In genomic region chr9:78146099-78146498, GRCm38 (mm10) we compare ENCODE assay signal across 10 mouse cellular contexts. TPM values are rescaled to one million over a fixed set of nuclear protein-coding genes. Genes with fewer than 3 reads are reported as not detected.
DNase-seq lines count a peak whose midpoint lies in the region; ATAC-seq and TF ChIP-seq lines count a peak whose summit lies in the region.
"Had no signal": no experiment of that assay in that cellular context is flagged by ENCODE, and none has a peak within 500 bp of the region (broad histone marks: within the 10 kb centered on the region; RNA-seq: fewer than 3 reads in every experiment).

No protein-coding gene starts in this region.

- peak; percentile 11 for DNase-seq in cerebellum, adult 9-10 months
- DNase-seq in cerebellum, adult 8-10 months: no peak
- peak; percentile 71 for DNase-seq in layer of hippocampus, adult 11-12 months (ENCODE audit: low spot score)
- no peak for DNase-seq in layer of hippocampus, postnatal 25 days (ENCODE audit: extremely low spot score in 1 of 2, low spot score in 1 of 2)
- peak; percentile 25 for DNase-seq in midbrain, postnatal 0 days (ENCODE audit: low spot score)
- no peak for DNase-seq in testis, postnatal 14 days (ENCODE audit: low spot score)
- no peak for DNase-seq in gastrocnemius, postnatal 25 days
- DNase-seq: heart, postnatal 36 days; kidney, postnatal 14 days had no signal

- TF ChIP-seq CTCF in midbrain, postnatal 0 days (IDR thresholded peaks at IDR 0.05): no peak

- no peak overlapping the region for H3K9ac ChIP-seq in intestine, embryonic 16.5 days (ENCODE audit: low read depth, low read length)
- no peak overlapping the region for H3K9ac ChIP-seq in midbrain, postnatal 0 days (replicated peaks; ENCODE audit: low read length, poor library complexity, severe bottlenecking)

- peak; percentile 29; the same call in 1 of the 2 replicates for ATAC-seq in intestine, embryonic 16.5 days
- ATAC-seq in midbrain, postnatal 0 days (ENCODE audit: low FRiP score): peak; percentile 65; the same call in 1 of the 2 replicates

- H3K4me1 ChIP-seq in intestine, embryonic 16.5 days (ENCODE audit: control insufficient read depth, insufficient read depth, low read length): no peaks in the 10 kb centered on the region
- no peaks in the 10 kb centered on the region for H3K4me1 ChIP-seq in midbrain, postnatal 0 days (ENCODE audit: insufficient read depth, low read length)

- H3K4me3 ChIP-seq in intestine, embryonic 16.5 days (ENCODE audit: low read length): no peak overlapping the region
- H3K4me3 ChIP-seq in midbrain, postnatal 0 days (ENCODE audit: low read depth, low read length): no peak overlapping the region

- H3K27ac ChIP-seq in intestine, embryonic 16.5 days (ENCODE audit: low read length): no peak overlapping the region
- H3K27ac ChIP-seq in midbrain, postnatal 0 days (ENCODE audit: low read depth, low read length): 0 out of 2 replicates have a peak overlapping the region, but pooled peaks have one; percentile 8

- H3K36me3 ChIP-seq in intestine, embryonic 16.5 days (ENCODE audit: control insufficient read depth, insufficient read depth, low read length): peaks cover 17% of the 10 kb centered on the region
- peaks cover 30% of the 10 kb centered on the region for H3K36me3 ChIP-seq in midbrain, postnatal 0 days (ENCODE audit: insufficient read depth, low read length)

- no peaks in the 10 kb centered on the region for H3K27me3 ChIP-seq in intestine, embryonic 16.5 days (replicated peaks; ENCODE audit: control insufficient read depth, insufficient read depth, low read length)
- no peaks in the 10 kb centered on the region for H3K27me3 ChIP-seq in midbrain, postnatal 0 days (ENCODE audit: insufficient read depth, low read length)

- WGBS in intestine, embryonic 16.5 days: 74% methylated on average over 4 of the region's 4 CpGs
- 62% methylated on average over 4 of the region's 4 CpGs for WGBS in midbrain, postnatal 0 days

- H3K9me3 ChIP-seq in intestine, embryonic 16.5 days (ENCODE audit: control insufficient read depth, low read length): no peaks in the 10 kb centered on the region
- no peaks in the 10 kb centered on the region; the same call in 1 of the 2 replicates for H3K9me3 ChIP-seq in midbrain, postnatal 0 days (ENCODE audit: low read length)

- no peak overlapping the region for H3K4me2 ChIP-seq in intestine, embryonic 16.5 days (ENCODE audit: low read depth, low read length)
- H3K4me2 ChIP-seq in midbrain, postnatal 0 days (ENCODE audit: low read depth, low read length, poor library complexity, severe bottlenecking): no peak overlapping the region

RNA-seq across cellular contexts. Expression of gene Gsta4, which starts 36.5 kb away (rescaled TPM):
- total RNA-seq in layer of hippocampus, postnatal 25 days (2021): 10 to 100 TPM; 41.7 to 58.1 TPM
- 57.5 and 62.7 TPM in 2 replicates for polyA plus RNA-seq in intestine, embryonic 16.5 days (2015; fragmentation: Nextera tagmentation; extraction: Ambion mirVana)
- 12.9 and 17.1 TPM in 2 replicates for total RNA-seq in midbrain, postnatal 0 days (2014; rRNA removed)
- 25.1 and 28.2 TPM in 2 replicates for polyA plus RNA-seq in midbrain, postnatal 0 days (2015; fragmentation: Nextera tagmentation; extraction: Ambion mirVana)
- total RNA-seq in gastrocnemius, postnatal 25 days (2021): 10 to 100 TPM; 12.1 to 13.1 TPM

RNA-seq across cellular contexts. Expression of gene Ick, which starts 37.1 kb away (rescaled TPM):
- 10 to 100 TPM; 22.6 to 27.0 TPM for total RNA-seq in layer of hippocampus, postnatal 25 days (2021)
- polyA plus RNA-seq in intestine, embryonic 16.5 days (2015; fragmentation: Nextera tagmentation; extraction: Ambion mirVana): 28.1 and 29.9 TPM in 2 replicates
- 52.2 and 56.0 TPM in 2 replicates for total RNA-seq in midbrain, postnatal 0 days (2014; rRNA removed)
- polyA plus RNA-seq in midbrain, postnatal 0 days (2015; fragmentation: Nextera tagmentation; extraction: Ambion mirVana): 31.3 and 34.6 TPM in 2 replicates
- 1 to 10 TPM; 6.3 to 7.2 TPM for total RNA-seq in gastrocnemius, postnatal 25 days (2021)

RNA-seq across cellular contexts. Expression of gene Fbxo9, which starts 37.2 kb away (rescaled TPM):
- 100 to 1,000 TPM in 1 of 2 experiments, 10 to 100 TPM in 1; 96.4 to 102 TPM for total RNA-seq in layer of hippocampus, postnatal 25 days (2021)
- 39.8 and 43.3 TPM in 2 replicates for polyA plus RNA-seq in intestine, embryonic 16.5 days (2015; fragmentation: Nextera tagmentation; extraction: Ambion mirVana)
- total RNA-seq in midbrain, postnatal 0 days (2014; rRNA removed): 94.6 and 115 TPM in 2 replicates
- 84.8 and 89.9 TPM in 2 replicates for polyA plus RNA-seq in midbrain, postnatal 0 days (2015; fragmentation: Nextera tagmentation; extraction: Ambion mirVana)
- total RNA-seq in gastrocnemius, postnatal 25 days (2021): 10 to 100 TPM; 47.3 to 56.5 TPM

Comparison
In these comparisons a context has a peak if more than half of its experiments do, and no peak if none do; other contexts are left out.
1. DNase-seq: peak in cerebellum, adult 9-10 months (single experiment), layer of hippocampus, adult 11-12 months (single experiment) and midbrain, postnatal 0 days (single experiment); none in cerebellum, adult 8-10 months (single experiment), layer of hippocampus, postnatal 25 days (0 of 2), testis, postnatal 14 days (single experiment) and gastrocnemius, postnatal 25 days (single experiment).